Comparison of ENCODE assay signal across 20 mouse cellular contexts in genomic region chr1:114849671-114850070, GRCm38 (mm10).
"Had no signal": no experiment of that assay in that cellular context is flagged by ENCODE, and none has a peak within 500 bp of the region (broad histone marks: within the 10 kb centered on the region; RNA-seq: fewer than 3 reads in every experiment).

No protein-coding gene starts in this region.

- H3K27ac ChIP-seq: lung, embryonic 15.5 days; midbrain, embryonic 10.5 days; midbrain, embryonic 12.5 days; neural tube, embryonic 13.5 days; neural tube, embryonic 15.5 days had no signal

- H3K9me3 ChIP-seq: lung, embryonic 15.5 days; midbrain, embryonic 10.5 days; midbrain, embryonic 12.5 days; neural tube, embryonic 13.5 days; neural tube, embryonic 15.5 days had no signal

- ATAC-seq: liver, postnatal 0 days; midbrain, embryonic 16.5 days had no signal

- H3K9ac ChIP-seq: liver, postnatal 0 days; lung, embryonic 15.5 days; midbrain, embryonic 12.5 days; neural tube, embryonic 13.5 days; neural tube, embryonic 15.5 days had no signal

- H3K4me1 ChIP-seq: lung, embryonic 15.5 days; midbrain, embryonic 10.5 days; midbrain, embryonic 12.5 days; neural tube, embryonic 13.5 days; neural tube, embryonic 15.5 days had no signal

- H3K27me3 ChIP-seq: lung, embryonic 15.5 days; midbrain, embryonic 12.5 days; neural tube, embryonic 13.5 days; neural tube, embryonic 15.5 days had no signal

- H3K4me3 ChIP-seq: lung, embryonic 15.5 days; midbrain, embryonic 10.5 days; midbrain, embryonic 12.5 days; myocyte; neural tube, embryonic 13.5 days; neural tube, embryonic 15.5 days had no signal

- H3K36me3 ChIP-seq: lung, embryonic 15.5 days; midbrain, embryonic 10.5 days; midbrain, embryonic 12.5 days; neural tube, embryonic 13.5 days; neural tube, embryonic 15.5 days had no signal

- DNase-seq: liver, postnatal 0 days; lung, adult 2 months; lung, postnatal 10 days; lung, postnatal 4 days; midbrain, embryonic 14.5 days; retina, postnatal 1 day; right cerebral cortex, adult 18-20 months; right cerebral cortex, postnatal 25 days; right cerebral cortex, postnatal 4 days; spleen, adult 18-20 months; thymus, adult 18-20 months; thymus, postnatal 14 days; thymus, postnatal 36 days had no signal

- H3K4me2 ChIP-seq: lung, embryonic 15.5 days; midbrain, embryonic 12.5 days; neural tube, embryonic 13.5 days; neural tube, embryonic 15.5 days had no signal
